Mouse (Mus musculus) midbrain, embryonic 12.5 days (tissue): ENCODE measurements at regions not wholly inside any gene's neighbourhood (a gene's known extent, or its start where the extent isn't known, plus 50 kb on each side); places are given as distances from the start of the nearest gene placed in this dataset.
"Not testable (repeated sequence)": the region's sequence is repeated elsewhere in the genome, so short reads cannot be mapped to it uniquely, and the experiment has no call there.

Experiments
- ATAC-seq: fragments of 200-750 bp; cut with Nextera tagmentation; 2 replicates; pipeline ENCODE4 v1.8.0; 2017; ENCODE audit warnings: low read depth, moderate TSS enrichment, moderate library complexity; ENCODE audit not compliant: low FRiP score
- H3K27ac ChIP-seq: fragments of 300-500 bp; sonication (generic); replicated peaks from 2 replicates; pipeline ENCODE4 v1.5.1; 2016; ENCODE audit warnings: mild to moderate bottlenecking
- H3K27me3 ChIP-seq: fragments of 300-500 bp; sonication (generic); 2 replicates; pipeline ENCODE4 v1.6.1; 2016; ENCODE audit warnings: mild to moderate bottlenecking
- H3K36me3 ChIP-seq: fragments of 300-500 bp; sonication (generic); 2 replicates; pipeline ENCODE4 v1.6.1; 2016
- H3K4me1 ChIP-seq: fragments of 300-500 bp; sonication (generic); 2 replicates; pipeline ENCODE4 v1.6.1; 2016
- H3K4me2 ChIP-seq: fragments of 300-500 bp; sonication (generic); replicated peaks from 2 replicates; pipeline ENCODE4 v1.6.1; 2016; ENCODE audit warnings: mild to moderate bottlenecking, moderate library complexity
- H3K4me3 ChIP-seq: fragments of 300-500 bp; sonication (generic); 2 replicates; pipeline ENCODE4 v1.5.1; 2016; ENCODE audit warnings: mild to moderate bottlenecking
- H3K9ac ChIP-seq: fragments of 300-500 bp; sonication (generic); replicated peaks from 2 replicates; pipeline ENCODE4 v1.6.1; 2016; ENCODE audit warnings: mild to moderate bottlenecking, moderate library complexity
- H3K9me3 ChIP-seq: fragments of 300-500 bp; sonication (generic); 2 replicates; pipeline ENCODE4 v1.6.1; 2016; ENCODE audit warnings: mild to moderate bottlenecking
- WGBS: fragments of 180-500 bp; shearing (Covaris S2); methylation state at CpG from one replicate; pipeline ENCODE4 v1.1.7; 2016; 5-methylcytosine and 5-hydroxymethylcytosine counted together

GRCm38 (mm10) chr17:13654606-13655005 is 105.7 kb upstream of the Afdn start:
- H3K9ac ChIP-seq, H3K9me3 ChIP-seq, H3K4me2 ChIP-seq, ATAC-seq, H3K27ac ChIP-seq, H3K4me3 ChIP-seq, H3K36me3 ChIP-seq, H3K27me3 ChIP-seq: not testable (repeated sequence)
- peaks cover 37% of the 10 kb centered on the region for H3K4me1 ChIP-seq
- 67% methylated on average over 1 of the region's 1 CpGs for WGBS

- Histone ChIP-seq H3K4me2 (peak overlapping the region; percentile 42), H3K9ac (no peak overlapping the region), H3K4me3 (no peak overlapping the region), H3K36me3 (no peaks in the 10 kb centered on the region), H3K9me3 (no peaks in the 10 kb centered on the region), H3K27me3 (no peaks in the 10 kb centered on the region), H3K4me1 (peaks cover 40% of the 10 kb centered on the region), H3K27ac (peak overlapping the region; percentile 87)
- WGBS = 14% methylated on average over 3 of the region's 3 CpGs
- ATAC-seq = no peak
Observed at GRCm38 (mm10) chr17:13656065-13656464, 104.3 kb upstream of the Afdn start.

GRCm38 (mm10) chr17:13656485-13657181 is 103.7 kb upstream of the Afdn start:
- H3K9ac ChIP-seq = peak overlapping the region; percentile 35; the same call in 1 of the 2 replicates
- peak overlapping the region; percentile 87 for H3K27ac ChIP-seq
- under 1% methylated on average over 11 of the region's 15 CpGs for WGBS
- H3K27me3 ChIP-seq = no peaks in the 10 kb centered on the region
- peak overlapping the region; percentile 42 for H3K4me2 ChIP-seq
- H3K4me1 ChIP-seq = peaks cover 40% of the 10 kb centered on the region
- H3K36me3 ChIP-seq = no peaks in the 10 kb centered on the region
- ATAC-seq = peak; percentile 55
- H3K4me3 ChIP-seq = no peak overlapping the region
- H3K9me3 ChIP-seq = no peaks in the 10 kb centered on the region

DNA sequence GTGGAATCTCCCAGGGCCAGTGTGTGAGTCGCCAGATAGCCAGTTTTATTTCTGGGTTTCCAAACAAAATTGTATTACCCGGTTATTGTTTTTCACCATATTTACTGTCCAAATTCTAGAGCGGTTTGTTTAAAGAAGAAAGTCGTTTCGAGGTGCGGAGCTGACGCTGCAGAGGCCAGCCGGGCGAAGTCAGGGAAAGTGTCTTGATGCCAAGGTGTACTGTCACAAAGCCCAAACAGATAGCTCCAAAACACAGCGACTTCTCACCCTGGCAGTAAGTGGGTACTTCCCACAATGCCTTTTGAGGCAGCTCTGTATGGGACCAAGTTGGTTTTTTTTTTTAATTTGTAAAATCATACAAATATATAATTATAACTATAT is 103.2 kb upstream of the Afdn start:
- H3K27ac ChIP-seq = peak overlapping the region; percentile 87
- no peak for ATAC-seq
- H3K27me3 ChIP-seq = no peaks in the 10 kb centered on the region
- no peaks in the 10 kb centered on the region for H3K9me3 ChIP-seq
- H3K9ac ChIP-seq = 0 out of 2 replicates have a peak overlapping the region, but pooled peaks have one; percentile 35
- WGBS = 23% methylated on average over 10 of the region's 10 CpGs
- no peak overlapping the region for H3K4me3 ChIP-seq
- peaks cover 40% of the 10 kb centered on the region for H3K4me1 ChIP-seq
- H3K4me2 ChIP-seq = peak overlapping the region; percentile 42
- H3K36me3 ChIP-seq = no peaks in the 10 kb centered on the region

DNA sequence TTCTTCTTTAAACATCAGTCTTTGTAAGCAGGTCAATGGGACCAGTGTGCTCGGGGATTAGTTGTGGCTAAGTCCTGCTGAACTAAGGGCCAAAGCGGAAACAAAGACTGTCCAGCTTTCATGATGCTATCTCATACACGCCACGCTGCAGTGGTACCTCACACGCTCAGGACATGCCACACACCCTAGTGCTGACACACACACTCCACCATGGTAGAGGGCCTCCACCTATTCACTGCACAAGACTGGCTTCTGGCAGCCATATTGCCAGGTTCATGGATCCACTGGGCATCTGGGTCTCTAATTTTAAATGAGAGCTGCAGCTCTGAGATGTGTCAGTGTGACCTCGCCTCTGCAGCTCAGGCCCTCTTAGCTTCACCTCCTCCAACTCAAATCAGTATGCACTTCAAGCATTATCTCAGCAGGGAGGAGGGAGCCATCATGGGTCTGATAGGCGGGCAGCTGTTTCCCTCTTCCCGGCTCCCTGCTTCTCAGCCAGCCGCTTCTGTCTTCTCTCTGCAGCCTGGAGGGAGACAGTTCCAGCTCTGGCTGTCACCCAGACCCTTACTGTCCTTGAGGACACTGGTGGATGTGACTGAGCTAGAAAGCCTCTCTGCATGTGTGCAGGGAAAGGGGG is 102.6 kb upstream of the Afdn start:
- no peaks in the 10 kb centered on the region for H3K9me3 ChIP-seq
- H3K27ac ChIP-seq = peak overlapping the region; percentile 87
- H3K27me3 ChIP-seq = no peaks in the 10 kb centered on the region
- 8% methylated on average over 9 of the region's 9 CpGs for WGBS
- H3K4me2 ChIP-seq = no peak overlapping the region
- H3K4me3 ChIP-seq = no peak overlapping the region
- peak; percentile 70 for ATAC-seq
- H3K9ac ChIP-seq = no peak overlapping the region
- peaks cover 40% of the 10 kb centered on the region for H3K4me1 ChIP-seq
- no peaks in the 10 kb centered on the region for H3K36me3 ChIP-seq

DNA sequence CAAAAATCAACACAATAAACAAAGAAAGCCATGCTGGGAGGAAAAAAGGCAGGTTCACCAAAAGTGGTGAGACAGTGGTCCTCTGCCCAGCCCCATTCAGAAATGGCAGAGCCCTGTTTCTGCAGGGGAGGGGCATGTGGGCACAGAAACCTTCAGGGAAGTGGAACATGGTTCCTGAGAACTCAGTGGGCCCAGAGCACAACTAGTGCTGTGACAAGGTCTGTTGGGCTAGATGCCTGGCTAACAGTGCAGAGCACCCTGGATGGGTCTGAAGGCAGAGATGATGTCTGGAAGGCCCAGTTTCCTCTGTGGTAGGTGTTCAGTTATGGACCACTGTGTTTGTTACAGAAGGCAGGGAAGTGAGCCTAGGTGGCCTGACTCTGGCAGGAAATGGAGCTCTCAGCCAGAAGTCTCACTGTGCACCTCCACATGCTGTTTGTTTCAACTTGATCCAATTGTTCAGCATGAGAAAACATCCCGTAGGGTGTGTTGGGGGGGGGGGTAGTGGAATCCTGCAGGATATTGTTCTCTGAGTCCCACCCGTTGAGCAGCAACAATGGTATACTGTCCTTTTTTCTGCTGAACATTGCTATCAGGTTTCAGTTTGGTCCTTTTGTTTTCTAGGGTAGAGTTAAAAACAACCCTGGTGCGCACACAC is 101.9 kb upstream of the Afdn start:
- Histone ChIP-seq H3K27ac (peak overlapping the region; percentile 87), H3K4me2 (no peak overlapping the region), H3K9ac (no peak overlapping the region), H3K36me3 (no peaks in the 10 kb centered on the region), H3K4me3 (no peak overlapping the region), H3K9me3 (no peaks in the 10 kb centered on the region), H3K27me3 (no peaks in the 10 kb centered on the region), H3K4me1 (peaks cover 40% of the 10 kb centered on the region)
- 3% methylated on average over 3 of the region's 3 CpGs for WGBS
- peak; percentile 23 for ATAC-seq

- Histone ChIP-seq H3K4me3 (no peak overlapping the region), H3K27ac (peak overlapping the region; percentile 87), H3K4me1 (peaks cover 40% of the 10 kb centered on the region), H3K9ac (no peak overlapping the region), H3K36me3 (no peaks in the 10 kb centered on the region), H3K4me2 (no peak overlapping the region), H3K9me3 (no peaks in the 10 kb centered on the region), H3K27me3 (no peaks in the 10 kb centered on the region)
- ATAC-seq = peak; percentile 14; the same call in 1 of the 2 replicates
- 3% methylated on average over 8 of the region's 8 CpGs for WGBS
Observed at GRCm38 (mm10) chr17:13659103-13659502, 101.2 kb upstream of the Afdn start.

- ATAC-seq = no peak
- Histone ChIP-seq H3K9ac (no peak overlapping the region), H3K4me1 (peaks cover 40% of the 10 kb centered on the region), H3K4me2 (no peak overlapping the region), H3K27me3 (no peaks in the 10 kb centered on the region), H3K4me3 (no peak overlapping the region), H3K27ac (peak overlapping the region; percentile 87; the same call in 1 of the 2 replicates), H3K9me3 (no peaks in the 10 kb centered on the region), H3K36me3 (no peaks in the 10 kb centered on the region)
- 57% methylated on average over 4 of the region's 4 CpGs for WGBS
Observed at GRCm38 (mm10) chr17:13659943-13660342, 100.4 kb upstream of the Afdn start.

- Histone ChIP-seq H3K36me3 (no peaks in the 10 kb centered on the region), H3K27ac (no peak overlapping the region), H3K9me3 (no peaks in the 10 kb centered on the region), H3K27me3 (no peaks in the 10 kb centered on the region), H3K4me3 (no peak overlapping the region), H3K4me1 (peaks cover 40% of the 10 kb centered on the region), H3K9ac (no peak overlapping the region), H3K4me2 (no peak overlapping the region)
- ATAC-seq = no peak
- 94% methylated on average over 8 of the region's 8 CpGs for WGBS
Observed at GRCm38 (mm10) chr17:13661023-13661422, 99.3 kb upstream of the Afdn start.

DNA sequence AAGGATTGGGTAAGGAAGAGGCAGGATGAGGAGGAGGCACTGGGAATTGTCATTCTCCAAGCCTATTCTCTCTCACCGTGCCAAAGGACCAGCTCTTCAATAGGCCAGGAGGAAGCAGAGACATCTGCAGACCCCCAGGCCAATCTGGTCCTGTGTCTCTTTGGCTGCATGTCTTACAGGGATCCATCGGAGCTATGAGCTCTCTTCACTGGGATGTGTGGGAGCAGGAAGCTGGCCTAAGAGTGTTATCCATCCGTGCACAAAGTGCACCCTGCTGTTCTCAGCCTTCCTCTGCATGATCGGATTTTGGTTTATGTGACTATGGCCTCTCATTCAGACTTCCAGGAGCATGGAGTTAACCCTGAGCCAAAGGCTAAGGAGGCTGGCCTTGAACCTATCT is 98.2 kb upstream of the Afdn start:
- no peaks in the 10 kb centered on the region for H3K27me3 ChIP-seq
- WGBS = 58% methylated on average over 4 of the region's 4 CpGs
- no peak overlapping the region for H3K27ac ChIP-seq
- no peak for ATAC-seq
- H3K9ac ChIP-seq = no peak overlapping the region
- H3K4me2 ChIP-seq = no peak overlapping the region
- no peaks in the 10 kb centered on the region for H3K36me3 ChIP-seq
- peaks cover 40% of the 10 kb centered on the region for H3K4me1 ChIP-seq
- H3K4me3 ChIP-seq = no peak overlapping the region
- no peaks in the 10 kb centered on the region for H3K9me3 ChIP-seq
